ENCODE assay signal across 12 mouse cellular contexts in genomic region chr11:119188389-119188788, GRCm38 (mm10). TPM values are rescaled to one million over a fixed set of nuclear protein-coding genes. Genes with fewer than 3 reads are reported as not detected.
DNase-seq lines count a peak whose midpoint lies in the region; ATAC-seq lines count a peak whose summit lies in the region.
"Had no signal": no experiment of that assay in that cellular context is flagged by ENCODE, and none has a peak within 500 bp of the region (broad histone marks: within the 10 kb centered on the region; RNA-seq: fewer than 3 reads in every experiment).

No protein-coding gene starts in this region.

- H3K27ac ChIP-seq in heart, embryonic 13.5 days (replicated peaks): no peak overlapping the region
- no peak overlapping the region for H3K27ac ChIP-seq in liver, embryonic 15.5 days (replicated peaks)
- no peak overlapping the region for H3K27ac ChIP-seq in liver, embryonic 11.5 days (ENCODE audit: low read depth, low read length)
- H3K27ac ChIP-seq: heart, adult 2 months had no signal

- ATAC-seq in heart, embryonic 13.5 days (ENCODE audit: extremely low read depth, insufficient number of reproducible peaks, low FRiP score, low TSS enrichment): no peak
- ATAC-seq in liver, embryonic 15.5 days (ENCODE audit: insufficient read depth): peak; percentile 42; the same call in 1 of the 2 replicates
- no peak for ATAC-seq in liver, embryonic 11.5 days (replicated peaks; ENCODE audit: low FRiP score)
- no peak for ATAC-seq in erythroid progenitor cell, adult 5-6 weeks (replicated peaks; ENCODE audit: low FRiP score, poor library complexity, severe bottlenecking)
- ATAC-seq: midbrain, embryonic 16.5 days had no signal

- no peak overlapping the region for H3K4me3 ChIP-seq in heart, embryonic 13.5 days
- no peak overlapping the region for H3K4me3 ChIP-seq in liver, embryonic 15.5 days (replicated peaks)
- no peak overlapping the region for H3K4me3 ChIP-seq in liver, embryonic 11.5 days (ENCODE audit: low read depth, low read length)
- H3K4me3 ChIP-seq: heart, adult 2 months had no signal

- H3K36me3 ChIP-seq in heart, embryonic 13.5 days: no peaks in the 10 kb centered on the region
- H3K36me3 ChIP-seq in liver, embryonic 15.5 days (replicated peaks): no peaks in the 10 kb centered on the region
- H3K36me3 ChIP-seq in liver, embryonic 11.5 days (ENCODE audit: control insufficient read depth, insufficient read depth, low read length): no peaks in the 10 kb centered on the region

- no peaks in the 10 kb centered on the region for H3K9me3 ChIP-seq in heart, embryonic 13.5 days
- no peaks in the 10 kb centered on the region for H3K9me3 ChIP-seq in liver, embryonic 15.5 days (replicated peaks)
- H3K9me3 ChIP-seq in liver, embryonic 11.5 days (ENCODE audit: control insufficient read depth, low read length): no peaks in the 10 kb centered on the region

- H3K4me1 ChIP-seq in heart, embryonic 13.5 days: peaks cover 31% of the 10 kb centered on the region
- peaks cover 16% of the 10 kb centered on the region; the same call in 1 of the 2 replicates for H3K4me1 ChIP-seq in liver, embryonic 15.5 days (replicated peaks)
- H3K4me1 ChIP-seq in liver, embryonic 11.5 days (replicated peaks; ENCODE audit: control insufficient read depth, insufficient read depth, low read length): peaks cover 10% of the 10 kb centered on the region

- H3K4me2 ChIP-seq in heart, embryonic 13.5 days: no peak overlapping the region
- H3K4me2 ChIP-seq in liver, embryonic 15.5 days: no peak overlapping the region
- H3K4me2 ChIP-seq in liver, embryonic 11.5 days: no peak overlapping the region

- DNase-seq in heart, adult 9 months (ENCODE audit: low spot score in 2 of 2): no peak
- DNase-seq in liver, embryonic 11.5 days (ENCODE audit: low spot score): no peak
- DNase-seq in adrenal gland, adult 2 months: peak; percentile 81
- peak; percentile 56 for DNase-seq in lung, postnatal 14 days
- DNase-seq in urinary bladder, postnatal 4 days (ENCODE audit: low spot score in 2 of 2): no peak
- DNase-seq: heart, adult 2 months; left cerebral cortex, postnatal 4 days; right cerebral cortex, adult 18-20 months had no signal

- H3K27me3 ChIP-seq in heart, embryonic 13.5 days (replicated peaks): 0 out of 2 replicates have a peak, but pooled peaks cover 5% of the 10 kb centered on the region
- H3K27me3 ChIP-seq in liver, embryonic 15.5 days: no peaks in the 10 kb centered on the region
- H3K27me3 ChIP-seq in liver, embryonic 11.5 days (replicated peaks; ENCODE audit: control insufficient read depth, insufficient read depth, low read length): no peaks in the 10 kb centered on the region

- WGBS in heart, embryonic 13.5 days: 42% methylated on average over 6 of the region's 6 CpGs
- WGBS in liver, embryonic 15.5 days (ENCODE audit: insufficient replicate concordance): 58% methylated on average over 6 of the region's 6 CpGs
- 77% methylated on average over 6 of the region's 6 CpGs for WGBS in liver, embryonic 11.5 days

- peak overlapping the region; percentile 38; the same call in 1 of the 2 replicates for H3K9ac ChIP-seq in heart, embryonic 13.5 days
- no peak overlapping the region for H3K9ac ChIP-seq in liver, embryonic 15.5 days
- no peak overlapping the region for H3K9ac ChIP-seq in liver, embryonic 11.5 days (ENCODE audit: low read depth, low read length)

RNA-seq across cellular contexts. Expression of gene Tbc1d16, which starts 39.9 kb away (rescaled TPM):
- 9.6 and 9.7 TPM in 2 replicates for polyA plus RNA-seq in heart, embryonic 13.5 days (2015; fragmentation: Nextera tagmentation; extraction: Ambion mirVana)
- polyA plus RNA-seq in liver, embryonic 15.5 days (2015; fragmentation: Nextera tagmentation; extraction: Ambion mirVana): 1.6 and 1.9 TPM in 2 replicates
- polyA plus RNA-seq in liver, embryonic 11.5 days (2014; fragmentation: Nextera tagmentation; extraction: Ambion mirVana): 3.4 and 3.6 TPM in 2 replicates
- total RNA-seq in adrenal gland, adult 2 months (2021): 10 to 100 TPM; 12.8 to 24.5 TPM
- polyA plus RNA-seq in adrenal gland, adult 2 months (2012; rRNA removed): 6.2 and 7.3 TPM in 2 replicates
- total RNA-seq in erythroid progenitor cell, adult 5-6 weeks (2015; ENCODE audit: low replicate concordance): 0.84 and 1.1 TPM in 2 replicates
- total RNA-seq in erythroid progenitor cell, adult 5-6 weeks (2017; ENCODE audit: low replicate concordance): 0.26 TPM in 1 of 2 replicates, not detected in the other

RNA-seq across cellular contexts. Expression of gene Ccdc40, which starts 40.0 kb away (rescaled TPM):
- 1.5 and 3.1 TPM in 2 replicates for polyA plus RNA-seq in heart, embryonic 13.5 days (2015; fragmentation: Nextera tagmentation; extraction: Ambion mirVana)
- 0.55 and 0.70 TPM in 2 replicates for polyA plus RNA-seq in liver, embryonic 15.5 days (2015; fragmentation: Nextera tagmentation; extraction: Ambion mirVana)
- 4.1 and 5.4 TPM in 2 replicates for polyA plus RNA-seq in liver, embryonic 11.5 days (2014; fragmentation: Nextera tagmentation; extraction: Ambion mirVana)
- total RNA-seq in adrenal gland, adult 2 months (2021): under 1 TPM; 0.26 to 0.83 TPM
- polyA plus RNA-seq in adrenal gland, adult 2 months (2012; rRNA removed): 0.34 and 1.1 TPM in 2 replicates
- not detected in 2 replicates for total RNA-seq in erythroid progenitor cell, adult 5-6 weeks (2015; ENCODE audit: low replicate concordance)
- 0.13 and 1.9 TPM in 2 replicates for total RNA-seq in erythroid progenitor cell, adult 5-6 weeks (2017; ENCODE audit: low replicate concordance)

Comparison
In these comparisons a context has a peak if more than half of its experiments do, and no peak if none do; other contexts are left out.
1. DNase-seq: peak in adrenal gland, adult 2 months (single experiment) and lung, postnatal 14 days (single experiment); none in heart, adult 9 months (0 of 2), liver, embryonic 11.5 days (single experiment) and urinary bladder, postnatal 4 days (0 of 2).